Mouse (Mus musculus): ENCODE measurements around the gene Col9a3. TPM values are rescaled to one million over a fixed set of nuclear protein-coding genes. Genes with fewer than 3 reads are reported as not detected.

The Col9a3 gene
- total and polyA plus RNA-seq, 2 experiments = 0.12 TPM; not detected in 1

DNA sequence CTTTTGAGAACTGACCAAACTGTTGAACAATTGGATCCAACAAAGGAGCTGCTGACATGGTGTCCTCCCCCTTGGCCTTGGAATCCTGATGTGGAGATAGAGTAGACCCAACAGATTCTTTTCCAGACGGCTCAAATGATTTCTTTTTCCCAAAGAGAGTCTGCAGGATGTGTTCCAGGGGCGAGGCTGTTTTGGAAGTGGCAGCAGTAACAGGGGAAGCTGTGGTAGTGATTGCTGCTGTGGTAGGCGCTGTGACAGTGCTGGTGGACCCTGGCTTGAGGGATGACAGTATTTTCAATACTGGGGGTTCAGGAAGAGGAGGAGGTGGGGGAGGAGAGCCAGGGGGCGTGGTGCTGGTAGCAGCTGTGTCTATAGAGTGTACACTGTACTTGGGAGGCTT is 64.4 kb downstream of the Col9a3 start:
- no peak for DNase-seq (ENCODE audit: extremely low read depth, low read depth, low spot score)
- peaks cover 24% of the 10 kb centered on the region for H3K36me3 ChIP-seq (ENCODE audit: control insufficient read depth, insufficient read depth, low read length)
- no peak overlapping the region for H3K27ac ChIP-seq (replicated peaks; ENCODE audit: insufficient read depth, low read depth, low read length)
- WGBS = 84% methylated on average over 4 of the region's 4 CpGs
- H3K9ac ChIP-seq (ENCODE audit: low read depth, low read length) = no peak overlapping the region
- peaks cover 8% of the 10 kb centered on the region for H3K4me1 ChIP-seq (ENCODE audit: control insufficient read depth, insufficient read depth, low read length)
- TF ChIP-seq CTCF (IDR thresholded peaks at IDR 0.05; ENCODE audit: low read depth, low read length) (no peak), POLR2A (IDR thresholded peaks at IDR 0.05; ENCODE audit: extremely low read depth, insufficient read depth, low read length) (no peak)
- H3K27me3 ChIP-seq (ENCODE audit: control insufficient read depth, insufficient read depth, low read length) = no peaks in the 10 kb centered on the region
- no peak overlapping the region for H3K4me3 ChIP-seq (ENCODE audit: insufficient read depth, low read depth, low read length)
- H3K79me2 ChIP-seq (ENCODE audit: control insufficient read depth, insufficient read depth, low read length) = no peaks in the 10 kb centered on the region

Other genes with a start within 250 kb of the Col9a3 start
- gene Slco4a1, start 141.5 kb upstream of the Col9a3 start, total RNA-seq (2014; rRNA removed) = 0.09 and 0.20 TPM in 2 replicates
- gene Slco4a1, start 141.5 kb upstream of the Col9a3 start, polyA plus RNA-seq (2012; rRNA removed) = 0.42 and 0.46 TPM in 2 replicates
- not detected in 2 replicates for gene Ntsr1, start 97.8 kb upstream of the Col9a3 start, total RNA-seq (2014; rRNA removed)
- gene Ntsr1, start 97.8 kb upstream of the Col9a3 start, polyA plus RNA-seq (2012; rRNA removed) = not detected in 2 replicates
- gene Mrgbp, start 16.5 kb upstream of the Col9a3 start, total RNA-seq (2014; rRNA removed) = 4.8 and 4.9 TPM in 2 replicates
- gene Mrgbp, start 16.5 kb upstream of the Col9a3 start, polyA plus RNA-seq (2012; rRNA removed) = 6.7 and 9.5 TPM in 2 replicates
- 42.9 and 44.4 TPM in 2 replicates for gene Ogfr, start 8.5 kb upstream of the Col9a3 start, total RNA-seq (2014; rRNA removed)
- gene Ogfr, start 8.5 kb upstream of the Col9a3 start, polyA plus RNA-seq (2012; rRNA removed) = 23.1 and 29.1 TPM in 2 replicates
- gene Tcfl5, start 44.9 kb downstream of the Col9a3 start, total RNA-seq (2014; rRNA removed) = not detected in 2 replicates
- gene Tcfl5, start 44.9 kb downstream of the Col9a3 start, polyA plus RNA-seq (2012; rRNA removed) = not detected in 2 replicates
- gene Dido1, start 112.2 kb downstream of the Col9a3 start, total RNA-seq (2014; rRNA removed) = 26.0 and 27.1 TPM in 2 replicates
- gene Dido1, start 112.2 kb downstream of the Col9a3 start, polyA plus RNA-seq (2012; rRNA removed) = 7.3 and 10.0 TPM in 2 replicates
- 52.4 and 54.7 TPM in 2 replicates for gene Gid8, start 112.3 kb downstream of the Col9a3 start, total RNA-seq (2014; rRNA removed)
- gene Gid8, start 112.3 kb downstream of the Col9a3 start, polyA plus RNA-seq (2012; rRNA removed) = 23.6 and 24.3 TPM in 2 replicates
- gene Slc17a9, start 127.5 kb downstream of the Col9a3 start, total RNA-seq (2014; rRNA removed) = 3.5 and 4.5 TPM in 2 replicates
- 9.1 and 10.9 TPM in 2 replicates for gene Slc17a9, start 127.5 kb downstream of the Col9a3 start, polyA plus RNA-seq (2012; rRNA removed)
- not detected in 2 replicates for gene Bhlhe23, start 179.1 kb downstream of the Col9a3 start, total RNA-seq (2014; rRNA removed)
- not detected in 2 replicates for gene Bhlhe23, start 179.1 kb downstream of the Col9a3 start, polyA plus RNA-seq (2012; rRNA removed)

Measured in liver, adult 2 months (tissue).